Mouse (Mus musculus) urinary bladder, adult 2 months (tissue): ENCODE measurements around the gene Slc25a51. TPM values are rescaled to one million over a fixed set of nuclear protein-coding genes. Genes with fewer than 3 reads are reported as not detected.
"Not testable (repeated sequence)": the region's sequence is repeated elsewhere in the genome, so short reads cannot be mapped to it uniquely, and the experiment has no call there.

Experiments
- DNase-seq: peaks from one replicate; pipeline ENCODE4 v3.0.0; 2022; ENCODE audit warnings: low spot score
- polyA plus RNA-seq: library from polyadenylated mRNA; depleted of rRNA; stranded (reverse); fragments of >200 nt; gene quantifications from 2 replicates; pipeline ENCODE4 v1.2.3, GENCODE M21; 2012; rRNA removed

Slc25a51 gene
- polyA plus RNA-seq, 1 experiment: 71.5 TPM

- no peak for DNase-seq
Observed at GRCm38 (mm10) chr4:45399421-45400210, 8.9 kb downstream of the Slc25a51 start.

- DNase-seq: not testable (repeated sequence)
Observed at GRCm38 (mm10) chr4:45398315-45398714, 10.3 kb downstream of the Slc25a51 start.

GRCm38 (mm10) chr4:45396211-45396610, 12.4 kb downstream of the Slc25a51 start:
- not testable (repeated sequence) for DNase-seq

- no peak for DNase-seq
Observed at GRCm38 (mm10) chr4:45393658-45394057, 14.9 kb downstream of the Slc25a51 start.

- no peak for DNase-seq
Observed at GRCm38 (mm10) chr4:45392994-45393393, 15.6 kb downstream of the Slc25a51 start.

- no peak for DNase-seq
Observed at GRCm38 (mm10) chr4:45392572-45392971, 16.0 kb downstream of the Slc25a51 start.

GRCm38 (mm10) chr4:45392099-45392498, 16.5 kb downstream of the Slc25a51 start:
- no peak for DNase-seq

- DNase-seq: not testable (repeated sequence)
Observed at GRCm38 (mm10) chr4:45387296-45387695, 21.3 kb downstream of the Slc25a51 start.

- not testable (repeated sequence) for DNase-seq
Observed at GRCm38 (mm10) chr4:45382133-45382532, 26.4 kb downstream of the Slc25a51 start.

- not testable (repeated sequence) for DNase-seq
Observed at GRCm38 (mm10) chr4:45380903-45381580, 27.5 kb downstream of the Slc25a51 start.

GRCm38 (mm10) chr4:45376573-45376972, 32.0 kb downstream of the Slc25a51 start:
- no peak for DNase-seq

GRCm38 (mm10) chr4:45374879-45375278, 33.7 kb downstream of the Slc25a51 start:
- no peak for DNase-seq

- no peak for DNase-seq
Observed at GRCm38 (mm10) chr4:45371261-45371660, 37.3 kb downstream of the Slc25a51 start.

GRCm38 (mm10) chr4:45356653-45357052, 51.9 kb downstream of the Slc25a51 start:
- no peak for DNase-seq

Other genes with a start within 250 kb of the Slc25a51 start
- 0.19 and 0.25 TPM in 2 replicates for gene Frmpd1, start 223.9 kb downstream of the Slc25a51 start, polyA plus RNA-seq
- gene Trmt10b, start 111.6 kb downstream of the Slc25a51 start, polyA plus RNA-seq: 15.0 TPM in 2 replicates
- 9.7 and 10.3 TPM in 2 replicates for gene Dcaf10, start 66.7 kb downstream of the Slc25a51 start, polyA plus RNA-seq
- gene Exosc3, start 66.0 kb downstream of the Slc25a51 start, polyA plus RNA-seq: 28.5 and 31.8 TPM in 2 replicates
- gene Shb, start 123.7 kb upstream of the Slc25a51 start, polyA plus RNA-seq: 29.4 and 40.4 TPM in 2 replicates